Mouse (Mus musculus) layer of hippocampus, adult 2 months (tissue): ENCODE data around the gene Ptges3. TPM values are rescaled to one million over a fixed set of nuclear protein-coding genes. Genes with fewer than 3 reads are reported as not detected.

Experiments used
- DNase-seq, 2 experiments: peaks; one replicate each; pipeline ENCODE4 v3.0.0; 2022; ENCODE audit warnings: low spot score in 2 of 2
- H3K27ac ChIP-seq: fragments of 200-600 bp; 2 replicates; pipeline ENCODE4 v1.8.1; 2022
- H3K4me3 ChIP-seq: fragments of 200-600 bp; 2 replicates; pipeline ENCODE4 v1.8.1; 2022; ENCODE audit warnings: mild to moderate bottlenecking
- CTCF ChIP-seq: fragments of 200-600 bp; conservative IDR thresholded peaks from 2 replicates; pipeline ENCODE4 v1.8.1; 2022; ENCODE audit warnings: antibody characterized with exemption, mild to moderate bottlenecking, moderate library complexity
- long read RNA-seq, 2 experiments: library from polyadenylated mRNA; stranded (forward); transcript quantifications; one replicate each; pipeline ENCODE4 v2.0.0; 2021; ENCODE audit warnings: borderline mapping rate in 2 of 2
- total RNA-seq, 2 experiments: library from RNA; stranded (reverse); gene quantifications; 2 replicates each; pipeline ENCODE4 v1.2.3; 2021

Ptges3 gene
- total RNA-seq, result 100 to 1,000 TPM; 135 to 142 TPM
- long read RNA-seq, experiment 1, transcript Ptges3-201 (8 exons, 2,000 nt), result major isoform, 57 of 62 reads
- long read RNA-seq, experiment 1, partial matches to known transcripts, result 1 of 62 reads
- long read RNA-seq, experiment 1, other reads (novel, unspliced or antisense), result 4 of 62 reads
- long read RNA-seq, experiment 2, transcript Ptges3-201 (8 exons, 2,000 nt), result major isoform, 117 of 128 reads
- long read RNA-seq, experiment 2, partial matches to known transcripts, result 2 of 128 reads
- long read RNA-seq, experiment 2, other reads (novel, unspliced or antisense), result 9 of 128 reads

DNA sequence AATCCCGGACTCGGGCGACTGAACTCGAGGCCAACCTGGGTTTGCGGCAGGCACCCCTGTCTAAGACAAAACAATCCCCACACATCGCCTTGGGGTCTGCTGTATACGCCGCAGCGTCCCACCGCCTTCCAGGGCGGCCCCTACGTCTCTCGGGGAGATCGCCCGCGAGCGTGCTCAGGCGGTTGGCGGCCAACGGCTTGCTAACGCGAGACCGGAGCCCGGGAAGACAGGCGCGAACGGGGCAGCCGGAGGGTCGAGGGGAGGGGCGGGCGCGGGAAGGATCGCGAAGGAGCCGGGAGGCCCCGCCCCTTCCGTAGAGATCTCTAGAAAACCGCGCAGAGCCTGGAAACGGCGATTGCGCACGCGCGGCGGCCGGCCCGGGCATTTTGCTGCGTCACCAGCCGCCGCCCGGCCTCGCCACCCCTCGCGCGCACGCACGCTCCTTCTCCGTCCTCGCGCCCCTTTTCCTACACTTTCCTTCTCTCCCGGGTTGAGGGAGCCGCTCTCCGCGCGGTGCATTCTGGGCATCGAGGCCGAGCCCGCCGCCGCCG is at the start of gene Ptges3:
TSS of gene Ptges3 (plus strand) at position 354 of the 551 bp plus-strand sequence.
- peak within 1 kb of the TSS; percentile 98 for H3K27ac ChIP-seq
- peak within 1 kb of the TSS; percentile 68 for H3K4me3 ChIP-seq
- DNase-seq, result peak; percentile 95 to 98
- no peak for TF ChIP-seq CTCF

DNA sequence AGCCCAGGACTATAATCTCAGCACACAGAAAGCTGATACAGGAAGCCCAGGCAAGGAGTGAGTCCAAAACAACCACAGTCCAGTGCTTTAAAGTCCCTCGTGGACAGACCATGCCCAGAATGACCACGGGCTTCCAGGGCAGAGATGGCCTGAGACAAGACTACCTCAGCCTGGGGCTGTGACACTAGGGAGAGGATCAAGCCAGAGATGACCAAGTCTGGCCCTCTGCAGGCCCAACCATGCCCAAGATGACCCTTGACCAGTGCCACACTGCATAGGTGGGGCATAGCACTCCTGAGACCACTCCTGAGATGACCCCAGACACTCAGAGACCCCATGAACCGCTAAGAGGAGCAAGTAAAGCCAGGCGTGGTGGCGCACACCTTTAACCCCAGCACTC is 49.0 kb upstream of the Ptges3 start:
- no peak for DNase-seq
- no peak for TF ChIP-seq CTCF
- no peak overlapping the region for H3K27ac ChIP-seq

DNA sequence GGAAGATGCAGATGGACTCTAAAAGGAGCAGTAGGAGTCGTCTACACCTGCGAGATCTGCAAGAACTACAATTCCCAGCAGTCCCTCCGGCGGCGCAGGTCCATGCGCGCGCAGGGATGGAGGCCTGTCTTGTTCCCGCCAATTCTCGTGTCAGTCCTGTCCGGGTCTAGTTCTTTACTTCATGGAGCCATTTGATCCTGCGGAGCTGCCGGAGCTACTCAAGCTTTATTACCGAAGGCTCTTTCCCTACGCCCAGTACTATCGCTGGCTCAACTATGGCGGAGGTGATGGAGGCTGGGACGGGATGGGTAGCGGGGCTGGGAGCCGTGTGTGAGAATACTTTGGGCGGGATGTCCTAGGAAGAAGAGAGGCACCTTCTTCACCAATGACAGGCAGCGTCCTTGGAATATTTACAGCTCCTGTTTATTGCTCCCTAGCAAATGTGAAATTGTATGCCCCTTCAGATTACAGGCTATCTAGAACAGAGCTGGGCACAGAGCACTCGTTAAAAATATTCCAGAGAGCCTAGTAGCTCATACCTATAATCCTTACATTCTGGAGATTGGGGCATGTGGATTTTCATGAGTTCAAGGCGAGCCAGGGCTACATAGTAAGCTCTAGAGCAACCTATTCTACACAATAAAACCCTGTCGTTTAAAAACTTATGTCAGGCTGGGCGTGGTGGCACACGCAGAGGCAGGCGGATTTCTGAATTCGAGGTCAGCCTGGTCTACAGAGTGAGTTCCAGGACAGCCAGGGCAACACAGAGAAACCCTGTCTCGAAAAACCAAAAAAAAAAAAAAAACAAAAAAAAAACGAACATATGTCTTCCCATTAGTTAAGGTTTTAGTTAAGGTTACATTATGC is 43.5 kb upstream of the Ptges3 start, which contains the start of gene Prim1:
TSS of gene Prim1 (plus strand) at position 101 of the 867 bp plus-strand sequence.
- peak within 1 kb of the TSS; percentile 86 for H3K4me3 ChIP-seq
- TF ChIP-seq CTCF, result peak; percentile 41
- H3K27ac ChIP-seq, result peak within 1 kb of the TSS; percentile 46; the same call in 1 of the 2 replicates
- peak; percentile 75 to 79 for DNase-seq

More for the DNA sequence above, 49.0 kb upstream of the Ptges3 start:
- no peak overlapping the region for H3K4me3 ChIP-seq

DNA sequence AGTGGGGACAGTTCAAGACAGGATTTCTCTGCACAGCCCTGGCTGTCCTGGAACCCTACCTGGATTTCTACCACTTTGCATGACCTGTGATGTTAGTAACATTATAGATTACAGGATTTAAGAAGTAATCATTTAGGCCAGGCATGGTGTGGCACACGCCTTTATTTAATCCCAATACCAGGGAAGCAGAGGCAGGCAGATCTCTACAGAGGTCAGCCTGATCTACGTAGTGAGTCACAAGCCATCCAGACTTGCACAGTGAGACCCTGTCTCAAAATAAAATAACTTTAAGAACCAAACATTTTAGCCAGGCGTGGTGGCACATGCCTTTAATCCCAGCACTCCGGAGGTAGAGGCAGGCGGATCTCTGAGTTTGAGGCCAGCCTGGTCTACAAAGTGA is 36.6 kb upstream of the Ptges3 start:
- no peak for DNase-seq
- Histone ChIP-seq H3K27ac (no peak overlapping the region), H3K4me3 (no peak overlapping the region)
- no peak for TF ChIP-seq CTCF

GRCm38 (mm10) chr10:128023496-128023895 is 35.3 kb upstream of the Ptges3 start:
- DNase-seq, result no peak
- H3K4me3 ChIP-seq, result no peak overlapping the region
- TF ChIP-seq CTCF, result no peak
- no peak overlapping the region for H3K27ac ChIP-seq

DNA sequence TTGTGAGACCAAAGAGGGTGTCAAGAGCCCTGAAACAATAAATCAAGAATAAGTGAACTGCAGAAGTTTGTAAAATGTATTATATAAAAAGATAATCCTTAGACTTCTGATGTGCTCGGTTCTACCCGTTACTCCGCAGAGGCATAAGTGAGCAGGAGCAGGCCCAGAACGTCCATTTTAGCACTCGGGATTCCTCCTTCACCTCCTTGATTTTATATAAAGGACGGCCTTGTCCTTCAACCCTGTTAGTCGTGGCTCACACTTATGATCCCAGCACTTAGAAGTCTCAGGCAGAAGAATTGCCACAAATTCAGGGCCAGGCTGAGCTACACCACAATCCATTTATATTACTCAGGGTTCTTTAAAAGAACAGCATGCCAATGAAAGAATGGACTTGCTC is 28.8 kb upstream of the Ptges3 start:
- H3K4me3 ChIP-seq, result no peak overlapping the region
- TF ChIP-seq CTCF, result no peak
- H3K27ac ChIP-seq, result no peak overlapping the region
- DNase-seq, result no peak

- no peak for DNase-seq
- TF ChIP-seq CTCF, result no peak
- no peak overlapping the region for H3K27ac ChIP-seq
These were observed 27.9 kb upstream of the Ptges3 start for GRCm38 (mm10) chr10:128030860-128031259.

DNA sequence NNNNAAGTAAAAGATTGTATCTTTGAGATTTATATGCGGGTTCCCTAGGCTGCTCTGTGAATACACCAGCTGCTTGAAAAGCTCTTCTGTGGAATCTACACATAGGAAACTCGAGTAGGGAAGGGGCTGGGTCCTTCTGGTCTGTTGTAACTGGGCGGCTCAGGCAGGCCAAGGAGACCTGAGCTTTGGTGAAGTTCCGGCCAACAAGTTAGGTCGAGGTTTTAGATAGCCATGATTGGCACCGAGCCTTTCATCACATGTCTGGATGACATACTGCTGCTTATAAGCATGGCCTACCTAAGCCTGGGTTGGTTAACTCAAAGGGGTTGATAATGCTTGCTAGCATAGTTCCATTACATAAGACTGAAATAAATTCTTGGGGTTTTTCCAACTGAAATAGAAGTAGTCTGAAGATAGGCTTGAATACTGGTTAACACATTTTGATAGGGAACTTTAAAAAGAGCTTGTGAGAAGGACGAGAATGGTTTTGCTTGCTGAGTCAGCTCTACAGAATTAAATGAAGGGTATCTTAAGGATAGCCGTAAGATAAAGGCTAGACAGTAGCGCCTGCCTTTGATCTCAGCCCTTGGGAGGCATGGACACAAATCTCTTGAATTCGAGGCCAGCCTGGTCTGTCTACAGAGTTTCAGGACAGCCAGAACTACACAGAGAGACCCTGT is 21.9 kb upstream of the Ptges3 start:
- Histone ChIP-seq H3K27ac (peak overlapping the region; percentile 95), H3K4me3 (peak overlapping the region; percentile 80)
- no peak for TF ChIP-seq CTCF
- no peak for DNase-seq

More at GRCm38 (mm10) chr10:128030860-128031259, 27.9 kb upstream of the Ptges3 start:
- H3K4me3 ChIP-seq, result no peak overlapping the region

DNA sequence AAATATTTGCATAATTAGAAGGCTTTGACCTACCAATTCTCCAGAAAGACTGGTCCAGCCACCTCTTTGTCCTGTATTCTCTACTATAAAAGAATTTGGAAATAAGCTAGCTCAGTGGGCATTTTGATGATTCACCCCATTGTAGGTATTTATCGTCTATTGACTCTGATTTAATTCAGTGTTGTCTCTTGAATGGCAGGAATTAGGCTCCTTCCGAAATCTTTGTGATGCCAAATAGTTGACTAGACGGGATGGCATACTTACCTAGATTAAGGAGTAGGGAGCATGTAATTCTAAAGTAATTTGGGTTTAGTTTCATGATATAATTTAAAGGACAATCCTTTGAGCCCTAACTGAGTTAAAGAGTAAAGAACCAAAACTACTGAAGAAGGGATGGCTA is 20.8 kb upstream of the Ptges3 start:
- Histone ChIP-seq H3K27ac (0 out of 2 replicates have a peak overlapping the region, but pooled peaks have one; percentile 8), H3K4me3 (peak overlapping the region; percentile 80; the same call in 1 of the 2 replicates)
- DNase-seq, result no peak
- no peak for TF ChIP-seq CTCF

DNA sequence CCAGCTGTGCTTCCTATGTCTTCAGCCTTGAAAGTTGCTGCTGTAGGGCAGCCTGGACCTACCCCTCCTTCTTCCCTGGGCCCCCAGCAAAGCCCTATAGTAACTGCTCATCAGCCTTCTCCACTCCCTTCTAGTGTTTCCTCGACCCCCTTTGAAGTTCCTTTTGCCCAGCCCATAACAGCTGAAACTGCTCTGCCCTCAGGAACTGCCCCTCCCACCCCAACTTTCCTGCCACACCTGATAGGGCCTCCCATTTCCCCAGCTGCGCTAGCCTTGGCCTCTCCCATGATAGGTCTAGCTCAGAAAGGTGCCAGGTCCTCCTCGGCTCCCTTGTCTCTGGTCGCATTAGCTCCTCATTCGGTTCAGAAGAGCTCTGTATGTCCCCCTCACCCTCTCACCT is 19.6 kb upstream of the Ptges3 start:
- Histone ChIP-seq H3K27ac (peak overlapping the region; percentile 18; the same call in 1 of the 2 replicates), H3K4me3 (no peak overlapping the region)
- no peak for DNase-seq
- TF ChIP-seq CTCF, result no peak

DNA sequence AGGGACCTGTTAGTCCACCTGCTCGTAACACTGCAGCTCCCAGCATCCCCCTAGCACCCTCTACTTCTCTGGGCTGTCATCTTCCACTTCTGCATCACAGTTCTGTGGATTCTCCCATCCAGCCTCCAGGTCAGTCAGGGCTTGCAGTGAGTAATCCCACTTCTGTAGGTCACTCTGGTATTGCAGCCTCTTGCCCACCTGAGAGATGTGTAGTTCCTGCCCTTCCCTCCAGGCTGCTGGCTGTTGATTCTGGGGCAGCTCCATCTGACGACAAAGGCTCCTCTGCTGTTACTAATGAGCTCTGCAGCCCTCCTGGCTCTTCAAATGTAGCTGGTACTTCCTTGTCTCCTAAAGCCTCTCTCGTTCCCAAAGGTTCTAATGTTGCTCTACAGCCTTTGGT is 18.9 kb upstream of the Ptges3 start:
- no peak overlapping the region for H3K4me3 ChIP-seq
- H3K27ac ChIP-seq, result peak overlapping the region; percentile 18; the same call in 1 of the 2 replicates
- peak; percentile 40 for TF ChIP-seq CTCF
- no peak for DNase-seq

DNA sequence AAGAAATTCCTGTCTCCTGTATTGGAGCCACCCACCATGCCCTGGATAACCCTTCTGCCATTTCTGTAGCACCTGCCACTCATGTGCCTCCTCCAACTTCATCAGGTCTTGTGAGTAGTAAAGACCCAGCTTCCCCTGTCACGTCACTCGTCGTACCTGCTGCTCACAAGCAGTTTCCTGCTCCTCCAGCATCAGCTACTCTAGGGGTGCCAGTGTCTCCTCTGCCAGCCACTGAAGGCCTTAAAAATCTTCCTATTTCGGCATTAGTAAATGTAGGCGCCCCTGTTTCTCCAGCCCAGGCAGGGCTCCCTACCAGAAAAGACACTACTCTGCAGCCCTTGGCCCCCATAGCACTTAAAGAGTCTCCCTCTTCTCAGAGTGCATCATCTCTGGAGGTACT is 18.5 kb upstream of the Ptges3 start:
- no peak for DNase-seq
- no peak for TF ChIP-seq CTCF
- no peak overlapping the region for H3K4me3 ChIP-seq
- no peak overlapping the region for H3K27ac ChIP-seq

GRCm38 (mm10) chr10:128041636-128042035 is 17.1 kb upstream of the Ptges3 start:
- TF ChIP-seq CTCF, result no peak
- H3K4me3 ChIP-seq, result no peak overlapping the region
- DNase-seq, result no peak
- H3K27ac ChIP-seq, result no peak overlapping the region
